Mouse (Mus musculus): ENCODE measurements around the gene Cacna2d1. TPM values are rescaled to one million over a fixed set of nuclear protein-coding genes. Genes with fewer than 3 reads are reported as not detected.

Gene Cacna2d1
- 41.0 and 44.8 TPM in 2 replicates for polyA plus RNA-seq (2015; fragmentation: Nextera tagmentation; extraction: Ambion mirVana)

GRCm38 (mm10) chr5:15934376-15935233 lies at the start of gene Cacna2d1:
Cacna2d1 (plus strand) TSS chr5:15934691.

Other genes with a start within 250 kb of the Cacna2d1 start
- not detected in 2 replicates for gene Speer4c, start 220.4 kb upstream of the Cacna2d1 start, polyA plus RNA-seq (2015; fragmentation: Nextera tagmentation; extraction: Ambion mirVana)

All from neural tube, postnatal 0 days (tissue).